Mouse (Mus musculus) CD4-positive naive resting alpha-beta T cell, adult 76 days (primary cell): Measurements from ENCODE around the gene Prmt3. TPM values are rescaled to one million over a fixed set of nuclear protein-coding genes. Genes with fewer than 3 reads are reported as not detected.

ENCODE experiments used
- total RNA-seq: library from RNA; stranded (reverse); gene quantifications from one replicate; pipeline ENCODE4 v1.2.4, GENCODE M21; 2023

Prmt3 gene
- 66.4 TPM for total RNA-seq

GRCm38 (mm10) chr7:49778114-49778901 lies at the start of gene Prmt3:
Gene Prmt3 (plus strand): TSS chr7:49778346.

GRCm38 (mm10) chr7:49758934-49759571 lies 19.1 kb upstream of the Prmt3 start, which contains the start of gene Htatip2:
Gene Htatip2 (plus strand): TSS chr7:49759115.

Other genes starting within 250 kb of the Prmt3 start
- not detected for gene Dbx1, start 141.5 kb upstream of the Prmt3 start, total RNA-seq
- gene Htatip2, start 19.2 kb upstream of the Prmt3 start, total RNA-seq, result 9.4 TPM
- gene Slc6a5, start 131.8 kb downstream of the Prmt3 start, total RNA-seq, result not detected
- gene Nell1, start 196.5 kb downstream of the Prmt3 start, total RNA-seq, result not detected